Mouse (Mus musculus): ENCODE data around the gene Tmem63c. TPM values are rescaled to one million over a fixed set of nuclear protein-coding genes. Genes with fewer than 3 reads are reported as not detected.

Tmem63c gene
- polyA plus RNA-seq, 1 experiment from 2014 or later: 0.13 TPM

GRCm38 (mm10) chr12:87040166-87040565 is 19.0 kb downstream of the Tmem63c start:
- Histone ChIP-seq H3K9ac (ENCODE audit: low read length) (no peak overlapping the region), H3K4me2 (ENCODE audit: low read depth, low read length) (no peak overlapping the region), H3K36me3 (ENCODE audit: control insufficient read depth, insufficient read depth, low read length) (no peaks in the 10 kb centered on the region), H3K4me3 (ENCODE audit: low read length) (no peak overlapping the region), H3K27me3 (ENCODE audit: control insufficient read depth, insufficient read depth, low read depth, low read length) (no peaks in the 10 kb centered on the region), H3K27ac (ENCODE audit: low read length) (no peak overlapping the region), H3K4me1 (replicated peaks; ENCODE audit: control insufficient read depth, insufficient read depth, low read length) (no peaks in the 10 kb centered on the region), H3K9me3 (ENCODE audit: control insufficient read depth, low read length) (no peaks in the 10 kb centered on the region)
- WGBS: 56% methylated on average over 4 of the region's 4 CpGs
- no peak for ATAC-seq (ENCODE audit: low read depth)

- 84% methylated on average over 7 of the region's 7 CpGs for WGBS
- H3K4me2 ChIP-seq (ENCODE audit: low read depth, low read length): no peak overlapping the region
- no peaks in the 10 kb centered on the region for H3K27me3 ChIP-seq (ENCODE audit: control insufficient read depth, insufficient read depth, low read depth, low read length)
- H3K9ac ChIP-seq (ENCODE audit: low read length): no peak overlapping the region
- no peaks in the 10 kb centered on the region for H3K4me1 ChIP-seq (replicated peaks; ENCODE audit: control insufficient read depth, insufficient read depth, low read length)
- H3K4me3 ChIP-seq (ENCODE audit: low read length): no peak overlapping the region
- H3K36me3 ChIP-seq (ENCODE audit: control insufficient read depth, insufficient read depth, low read length): no peaks in the 10 kb centered on the region
- no peaks in the 10 kb centered on the region for H3K9me3 ChIP-seq (ENCODE audit: control insufficient read depth, low read length)
- H3K27ac ChIP-seq (ENCODE audit: low read length): no peak overlapping the region
- no peak for ATAC-seq (ENCODE audit: low read depth)
Measured at GRCm38 (mm10) chr12:87040857-87041256, 19.7 kb downstream of the Tmem63c start.

GRCm38 (mm10) chr12:87042456-87042855 is 21.3 kb downstream of the Tmem63c start:
- H3K36me3 ChIP-seq (ENCODE audit: control insufficient read depth, insufficient read depth, low read length): no peaks in the 10 kb centered on the region
- H3K4me2 ChIP-seq (ENCODE audit: low read depth, low read length): no peak overlapping the region
- no peak overlapping the region for H3K4me3 ChIP-seq (ENCODE audit: low read length)
- no peak overlapping the region for H3K9ac ChIP-seq (ENCODE audit: low read length)
- ATAC-seq (ENCODE audit: low read depth): no peak
- H3K4me1 ChIP-seq (replicated peaks; ENCODE audit: control insufficient read depth, insufficient read depth, low read length): no peaks in the 10 kb centered on the region
- WGBS: 43% methylated on average over 2 of the region's 2 CpGs
- no peak overlapping the region for H3K27ac ChIP-seq (ENCODE audit: low read length)
- H3K27me3 ChIP-seq (ENCODE audit: control insufficient read depth, insufficient read depth, low read depth, low read length): no peaks in the 10 kb centered on the region
- no peaks in the 10 kb centered on the region for H3K9me3 ChIP-seq (ENCODE audit: control insufficient read depth, low read length)

GRCm38 (mm10) chr12:87043221-87043620 is 22.1 kb downstream of the Tmem63c start:
- no peak overlapping the region for H3K9ac ChIP-seq (ENCODE audit: low read length)
- no peaks in the 10 kb centered on the region for H3K9me3 ChIP-seq (ENCODE audit: control insufficient read depth, low read length)
- H3K36me3 ChIP-seq (ENCODE audit: control insufficient read depth, insufficient read depth, low read length): no peaks in the 10 kb centered on the region
- no peaks in the 10 kb centered on the region for H3K27me3 ChIP-seq (ENCODE audit: control insufficient read depth, insufficient read depth, low read depth, low read length)
- no peaks in the 10 kb centered on the region for H3K4me1 ChIP-seq (replicated peaks; ENCODE audit: control insufficient read depth, insufficient read depth, low read length)
- H3K4me2 ChIP-seq (ENCODE audit: low read depth, low read length): no peak overlapping the region
- no peak for ATAC-seq (ENCODE audit: low read depth)
- H3K27ac ChIP-seq (ENCODE audit: low read length): no peak overlapping the region
- WGBS: 64% methylated on average over 7 of the region's 7 CpGs
- no peak overlapping the region for H3K4me3 ChIP-seq (ENCODE audit: low read length)

GRCm38 (mm10) chr12:87044711-87045110 is 23.6 kb downstream of the Tmem63c start:
- no peaks in the 10 kb centered on the region for H3K36me3 ChIP-seq (ENCODE audit: control insufficient read depth, insufficient read depth, low read length)
- no peak for ATAC-seq (ENCODE audit: low read depth)

GRCm38 (mm10) chr12:87047536-87047935 is 26.4 kb downstream of the Tmem63c start:
- Histone ChIP-seq H3K9ac (ENCODE audit: low read length) (no peak overlapping the region), H3K36me3 (ENCODE audit: control insufficient read depth, insufficient read depth, low read length) (no peaks in the 10 kb centered on the region), H3K4me1 (replicated peaks; ENCODE audit: control insufficient read depth, insufficient read depth, low read length) (no peaks in the 10 kb centered on the region), H3K9me3 (ENCODE audit: control insufficient read depth, low read length) (no peaks in the 10 kb centered on the region), H3K4me3 (ENCODE audit: low read length) (no peak overlapping the region), H3K4me2 (ENCODE audit: low read depth, low read length) (no peak overlapping the region), H3K27ac (ENCODE audit: low read length) (no peak overlapping the region), H3K27me3 (ENCODE audit: control insufficient read depth, insufficient read depth, low read depth, low read length) (no peaks in the 10 kb centered on the region)
- no peak for ATAC-seq (ENCODE audit: low read depth)
- WGBS: 44% methylated on average over 3 of the region's 3 CpGs

More at GRCm38 (mm10) chr12:87044711-87045110, 23.6 kb downstream of the Tmem63c start:
- no peaks in the 10 kb centered on the region for H3K4me1 ChIP-seq (replicated peaks; ENCODE audit: control insufficient read depth, insufficient read depth, low read length)
- no peak overlapping the region for H3K4me3 ChIP-seq (ENCODE audit: low read length)
- no peaks in the 10 kb centered on the region for H3K27me3 ChIP-seq (ENCODE audit: control insufficient read depth, insufficient read depth, low read depth, low read length)
- no peak overlapping the region for H3K9ac ChIP-seq (ENCODE audit: low read length)
- H3K27ac ChIP-seq (ENCODE audit: low read length): no peak overlapping the region
- no peaks in the 10 kb centered on the region for H3K9me3 ChIP-seq (ENCODE audit: control insufficient read depth, low read length)
- WGBS: 22% methylated on average over 5 of the region's 5 CpGs
- H3K4me2 ChIP-seq (ENCODE audit: low read depth, low read length): no peak overlapping the region

GRCm38 (mm10) chr12:87052661-87053321 is 31.7 kb downstream of the Tmem63c start:
- no peak overlapping the region for H3K27ac ChIP-seq (ENCODE audit: low read length)
- 0 out of 2 replicates have a peak, but pooled peaks have one; percentile 17 for ATAC-seq (ENCODE audit: low read depth)
- no peaks in the 10 kb centered on the region for H3K9me3 ChIP-seq (ENCODE audit: control insufficient read depth, low read length)
- 21% methylated on average over 16 of the region's 16 CpGs for WGBS
- no peak overlapping the region for H3K4me3 ChIP-seq (ENCODE audit: low read length)
- no peaks in the 10 kb centered on the region; the same call in 1 of the 2 replicates for H3K27me3 ChIP-seq (ENCODE audit: control insufficient read depth, insufficient read depth, low read depth, low read length)
- H3K4me2 ChIP-seq (ENCODE audit: low read depth, low read length): no peak overlapping the region
- no peaks in the 10 kb centered on the region for H3K4me1 ChIP-seq (replicated peaks; ENCODE audit: control insufficient read depth, insufficient read depth, low read length)
- H3K9ac ChIP-seq (ENCODE audit: low read length): no peak overlapping the region
- H3K36me3 ChIP-seq (ENCODE audit: control insufficient read depth, insufficient read depth, low read length): no peaks in the 10 kb centered on the region

- H3K9ac ChIP-seq (ENCODE audit: low read length): no peak overlapping the region
- H3K36me3 ChIP-seq (ENCODE audit: control insufficient read depth, insufficient read depth, low read length): no peaks in the 10 kb centered on the region
- H3K4me2 ChIP-seq (ENCODE audit: low read depth, low read length): no peak overlapping the region
- no peak for ATAC-seq (ENCODE audit: low read depth)
- H3K27me3 ChIP-seq (ENCODE audit: control insufficient read depth, insufficient read depth, low read depth, low read length): no peaks in the 10 kb centered on the region; the same call in 1 of the 2 replicates
- 57% methylated on average over 7 of the region's 7 CpGs for WGBS
- no peaks in the 10 kb centered on the region for H3K4me1 ChIP-seq (replicated peaks; ENCODE audit: control insufficient read depth, insufficient read depth, low read length)
- H3K4me3 ChIP-seq (ENCODE audit: low read length): no peak overlapping the region
- no peak overlapping the region for H3K27ac ChIP-seq (ENCODE audit: low read length)
- no peaks in the 10 kb centered on the region for H3K9me3 ChIP-seq (ENCODE audit: control insufficient read depth, low read length)
Measured at GRCm38 (mm10) chr12:87054873-87055272, 33.7 kb downstream of the Tmem63c start.

- no peaks in the 10 kb centered on the region; the same call in 1 of the 2 replicates for H3K27me3 ChIP-seq (ENCODE audit: control insufficient read depth, insufficient read depth, low read depth, low read length)
- ATAC-seq (ENCODE audit: low read depth): no peak
- no peak overlapping the region for H3K4me3 ChIP-seq (ENCODE audit: low read length)
- no peak overlapping the region for H3K27ac ChIP-seq (ENCODE audit: low read length)
- H3K36me3 ChIP-seq (ENCODE audit: control insufficient read depth, insufficient read depth, low read length): no peaks in the 10 kb centered on the region
- H3K4me1 ChIP-seq (replicated peaks; ENCODE audit: control insufficient read depth, insufficient read depth, low read length): no peaks in the 10 kb centered on the region
- no peak overlapping the region for H3K9ac ChIP-seq (ENCODE audit: low read length)
- H3K4me2 ChIP-seq (ENCODE audit: low read depth, low read length): no peak overlapping the region
- WGBS: 55% methylated on average over 17 of the region's 17 CpGs
- H3K9me3 ChIP-seq (ENCODE audit: control insufficient read depth, low read length): no peaks in the 10 kb centered on the region
Measured at GRCm38 (mm10) chr12:87057066-87057465, 35.9 kb downstream of the Tmem63c start.

All from lung, embryonic 16.5 days (tissue).